Mouse (Mus musculus) heart, embryonic 10.5 days (tissue): ENCODE measurements around the gene Mrpl12. TPM values are rescaled to one million over a fixed set of nuclear protein-coding genes. Genes with fewer than 3 reads are reported as not detected.

Source experiments
- DNase-seq: peaks from one replicate; pipeline ENCODE4 v3.0.0-alpha.2; 2017; ENCODE audit warnings: low spot score
- H3K27ac ChIP-seq: fragments of 300-500 bp; sonication (generic); 2 replicates; pipeline ENCODE4 v1.5.1; 2016; ENCODE audit warnings: mild to moderate bottlenecking
- H3K27me3 ChIP-seq: fragments of 300-500 bp; sonication (generic); 2 replicates; pipeline ENCODE4 v1.6.1; 2016; ENCODE audit warnings: mild to moderate bottlenecking; ENCODE audit not compliant: poor library complexity, insufficient read depth, severe bottlenecking
- H3K36me3 ChIP-seq: fragments of 300-500 bp; sonication (generic); 2 replicates; pipeline ENCODE4 v1.6.1; 2016; ENCODE audit warnings: mild to moderate bottlenecking, moderate library complexity
- H3K4me1 ChIP-seq: fragments of 300-500 bp; sonication (generic); 2 replicates; pipeline ENCODE4 v1.6.1; 2016; ENCODE audit warnings: mild to moderate bottlenecking
- H3K4me3 ChIP-seq: fragments of 300-500 bp; sonication (generic); 2 replicates; pipeline ENCODE4 v1.5.1; 2016; ENCODE audit warnings: mild to moderate bottlenecking, moderate library complexity
- H3K9me3 ChIP-seq: fragments of 300-500 bp; sonication (generic); 2 replicates; pipeline ENCODE4 v1.6.1; 2016; ENCODE audit warnings: mild to moderate bottlenecking, moderate library complexity
- WGBS: fragments of 180-500 bp; shearing (Covaris S2); methylation state at CpG from one replicate; pipeline ENCODE4 v1.1.7; 2016; 5-methylcytosine and 5-hydroxymethylcytosine counted together
- polyA plus RNA-seq: library from polyadenylated mRNA; unstranded; fragments of >200 nt; fragmentation: Nextera tagmentation; extraction: Ambion mirVana; gene quantifications from 2 replicates; pipeline ENCODE4 v1.2.1, GENCODE M21; 2016

Gene Mrpl12
- polyA plus RNA-seq, 1 experiment from 2014 or later: 259 TPM

GRCm38 (mm10) chr11:120457370-120457769, 27.0 kb upstream of the Mrpl12 start:
- Histone ChIP-seq H3K27me3 (no peaks in the 10 kb centered on the region), H3K36me3 (peaks cover 39% of the 10 kb centered on the region), H3K4me1 (peaks cover 24% of the 10 kb centered on the region), H3K27ac (peak overlapping the region; percentile 94), H3K4me3 (peak overlapping the region; percentile 80), H3K9me3 (no peaks in the 10 kb centered on the region)
- WGBS: 21% methylated on average over 14 of the region's 14 CpGs
- DNase-seq: no peak

- peak; percentile 94 for DNase-seq
- Histone ChIP-seq H3K4me3 (peak within 1 kb of the TSS; percentile 80), H3K4me1 (peaks cover 24% of the 10 kb centered on the region), H3K27ac (peak within 1 kb of the TSS; percentile 94), H3K27me3 (no peaks in the 10 kb centered on the region), H3K9me3 (no peaks in the 10 kb centered on the region), H3K36me3 (peaks cover 44% of the 10 kb centered on the region)
- WGBS: 4% methylated on average over 62 of the region's 62 CpGs
Observed at GRCm38 (mm10) chr11:120457772-120458751, 26.4 kb upstream of the Mrpl12 start, which contains the start of the genes Oxld1 and Ccdc137. Oxld1 (minus strand) TSS chr11:120458068. Ccdc137 (plus strand) TSS chr11:120458115.

- WGBS: 62% methylated on average over 6 of the region's 6 CpGs
- H3K4me1 ChIP-seq: peaks cover 24% of the 10 kb centered on the region
- H3K27ac ChIP-seq: peak overlapping the region; percentile 94
Observed at GRCm38 (mm10) chr11:120458847-120459597, 25.4 kb upstream of the Mrpl12 start.

GRCm38 (mm10) chr11:120463536-120463935, 20.9 kb upstream of the Mrpl12 start:
- no peak for DNase-seq
- H3K4me3 ChIP-seq: no peak overlapping the region
- 93% methylated on average over 2 of the region's 2 CpGs for WGBS
- no peaks in the 10 kb centered on the region for H3K9me3 ChIP-seq
- H3K36me3 ChIP-seq: peaks cover 61% of the 10 kb centered on the region
- no peak overlapping the region for H3K27ac ChIP-seq
- no peaks in the 10 kb centered on the region for H3K27me3 ChIP-seq
- H3K4me1 ChIP-seq: peaks cover 28% of the 10 kb centered on the region

More at GRCm38 (mm10) chr11:120458847-120459597, 25.4 kb upstream of the Mrpl12 start:
- Histone ChIP-seq H3K27me3 (no peaks in the 10 kb centered on the region), H3K36me3 (peaks cover 54% of the 10 kb centered on the region), H3K4me3 (peak overlapping the region; percentile 80), H3K9me3 (no peaks in the 10 kb centered on the region)
- no peak for DNase-seq

- DNase-seq: no peak
- H3K36me3 ChIP-seq: peaks cover 64% of the 10 kb centered on the region
- H3K27me3 ChIP-seq: no peaks in the 10 kb centered on the region
- H3K27ac ChIP-seq: no peak overlapping the region
- no peaks in the 10 kb centered on the region for H3K9me3 ChIP-seq
- no peak overlapping the region for H3K4me3 ChIP-seq
- WGBS: 89% methylated on average over 5 of the region's 5 CpGs
- H3K4me1 ChIP-seq: peaks cover 23% of the 10 kb centered on the region
Observed at GRCm38 (mm10) chr11:120464365-120464764, 20.0 kb upstream of the Mrpl12 start.

- no peak for DNase-seq
- Histone ChIP-seq H3K9me3 (no peaks in the 10 kb centered on the region), H3K27ac (no peak overlapping the region), H3K36me3 (peaks cover 67% of the 10 kb centered on the region), H3K27me3 (no peaks in the 10 kb centered on the region), H3K4me3 (no peak overlapping the region), H3K4me1 (peaks cover 21% of the 10 kb centered on the region)
- WGBS: 84% methylated on average over 4 of the region's 4 CpGs
Observed at GRCm38 (mm10) chr11:120465521-120465920, 18.9 kb upstream of the Mrpl12 start.

- H3K36me3 ChIP-seq: peaks cover 67% of the 10 kb centered on the region
Observed at GRCm38 (mm10) chr11:120467051-120467735, 17.2 kb upstream of the Mrpl12 start, which contains the start of gene Arl16. Arl16 (minus strand) TSS chr11:120467607.

GRCm38 (mm10) chr11:120467736-120468092, 16.7 kb upstream of the Mrpl12 start:
- WGBS: 1% methylated on average over 33 of the region's 33 CpGs
- DNase-seq: no peak
- H3K27me3 ChIP-seq: no peaks in the 10 kb centered on the region
- H3K4me3 ChIP-seq: peak overlapping the region; percentile 90
- peak overlapping the region; percentile 82 for H3K27ac ChIP-seq
- H3K36me3 ChIP-seq: peaks cover 67% of the 10 kb centered on the region
- H3K4me1 ChIP-seq: peaks cover 21% of the 10 kb centered on the region
- H3K9me3 ChIP-seq: no peaks in the 10 kb centered on the region

More at GRCm38 (mm10) chr11:120467051-120467735, 17.2 kb upstream of the Mrpl12 start, which contains the start of gene Arl16:
- no peaks in the 10 kb centered on the region for H3K9me3 ChIP-seq
- peak; percentile 100 for DNase-seq
- peaks cover 21% of the 10 kb centered on the region for H3K4me1 ChIP-seq
- H3K4me3 ChIP-seq: peak within 1 kb of the TSS; percentile 90
- H3K27me3 ChIP-seq: no peaks in the 10 kb centered on the region
- WGBS: under 1% methylated on average over 54 of the region's 54 CpGs
- peak within 1 kb of the TSS; percentile 82 for H3K27ac ChIP-seq

GRCm38 (mm10) chr11:120472052-120472451, 12.4 kb upstream of the Mrpl12 start:
- H3K4me1 ChIP-seq: peaks cover 10% of the 10 kb centered on the region
- no peaks in the 10 kb centered on the region for H3K27me3 ChIP-seq
- no peak overlapping the region for H3K4me3 ChIP-seq
- peaks cover 78% of the 10 kb centered on the region for H3K36me3 ChIP-seq
- DNase-seq: no peak
- 97% methylated on average over 6 of the region's 6 CpGs for WGBS
- H3K9me3 ChIP-seq: no peaks in the 10 kb centered on the region
- no peak overlapping the region for H3K27ac ChIP-seq

- peaks cover 80% of the 10 kb centered on the region for H3K36me3 ChIP-seq
- no peaks in the 10 kb centered on the region for H3K9me3 ChIP-seq
- H3K27me3 ChIP-seq: no peaks in the 10 kb centered on the region
- H3K27ac ChIP-seq: peak overlapping the region; percentile 97
- WGBS: 80% methylated on average over 7 of the region's 7 CpGs
- peak overlapping the region; percentile 97 for H3K4me3 ChIP-seq
- DNase-seq: no peak
- H3K4me1 ChIP-seq: peaks cover 19% of the 10 kb centered on the region
Observed at GRCm38 (mm10) chr11:120483448-120483934, 922 bp upstream of the Mrpl12 start.

- Histone ChIP-seq H3K9me3 (no peaks in the 10 kb centered on the region), H3K27ac (peak overlapping the region; percentile 97), H3K27me3 (no peaks in the 10 kb centered on the region), H3K4me3 (peak overlapping the region; percentile 97), H3K4me1 (peaks cover 26% of the 10 kb centered on the region), H3K36me3 (peaks cover 76% of the 10 kb centered on the region)
- 7% methylated on average over 10 of the region's 10 CpGs for WGBS
- DNase-seq: no peak
Observed at GRCm38 (mm10) chr11:120485251-120485650, 838 bp downstream of the Mrpl12 start.

GRCm38 (mm10) chr11:120488516-120488915, 4.1 kb downstream of the Mrpl12 start:
- H3K27ac ChIP-seq: no peak overlapping the region
- H3K9me3 ChIP-seq: no peaks in the 10 kb centered on the region
- DNase-seq: no peak
- WGBS: 81% methylated on average over 4 of the region's 4 CpGs
- peaks cover 46% of the 10 kb centered on the region for H3K36me3 ChIP-seq
- no peaks in the 10 kb centered on the region for H3K27me3 ChIP-seq
- H3K4me1 ChIP-seq: peaks cover 49% of the 10 kb centered on the region
- no peak overlapping the region for H3K4me3 ChIP-seq
